In genomic region chr2:60375608-60376107, GRCm38 (mm10) we compare ENCODE assay signal across 22 mouse cellular contexts.
"Had no signal": no experiment of that assay in that cellular context is flagged by ENCODE, and none has a peak within 500 bp of the region (broad histone marks: within the 10 kb centered on the region; RNA-seq: fewer than 3 reads in every experiment).

No protein-coding gene starts in this region.

- H3K27ac ChIP-seq: limb, embryonic 12.5 days; limb, embryonic 15.5 days; liver, embryonic 12.5 days; liver, embryonic 15.5 days; lung, embryonic 15.5 days; midbrain, embryonic 10.5 days; midbrain, embryonic 13.5 days; neural tube, embryonic 13.5 days; stomach, postnatal 0 days had no signal

- H3K9me3 ChIP-seq: limb, embryonic 12.5 days; limb, embryonic 15.5 days; liver, embryonic 12.5 days; liver, embryonic 15.5 days; lung, embryonic 15.5 days; megakaryocyte, embryonic 14.5 days; midbrain, embryonic 10.5 days; midbrain, embryonic 13.5 days; neural tube, embryonic 13.5 days had no signal

- H3K4me1 ChIP-seq: limb, embryonic 12.5 days; limb, embryonic 15.5 days; liver, embryonic 12.5 days; liver, embryonic 15.5 days; lung, embryonic 15.5 days; megakaryocyte, embryonic 14.5 days; midbrain, embryonic 10.5 days; midbrain, embryonic 13.5 days; neural tube, embryonic 13.5 days had no signal

- DNase-seq: kidney, adult 8-10 months; kidney, postnatal 14 days; kidney, postnatal 4 days; left cerebral cortex, postnatal 4 days; lung, adult 18-20 months; lung, postnatal 10 days; retina, postnatal 1 day; right cerebral cortex, postnatal 25 days; thymus, adult 18-20 months; thymus, postnatal 36 days had no signal

- H3K36me3 ChIP-seq: limb, embryonic 15.5 days; liver, embryonic 12.5 days; liver, embryonic 15.5 days; lung, embryonic 15.5 days; midbrain, embryonic 13.5 days; neural tube, embryonic 13.5 days had no signal

- H3K4me3 ChIP-seq: limb, embryonic 12.5 days; limb, embryonic 15.5 days; liver, embryonic 12.5 days; liver, embryonic 15.5 days; lung, embryonic 15.5 days; megakaryocyte, embryonic 14.5 days; midbrain, embryonic 10.5 days; midbrain, embryonic 13.5 days; myocyte; neural tube, embryonic 13.5 days had no signal

- ATAC-seq: liver, embryonic 12.5 days; midbrain, embryonic 13.5 days; midbrain, embryonic 16.5 days had no signal

- H3K27me3 ChIP-seq: limb, embryonic 12.5 days; limb, embryonic 15.5 days; liver, embryonic 12.5 days; liver, embryonic 15.5 days; lung, embryonic 15.5 days; midbrain, embryonic 13.5 days; neural tube, embryonic 13.5 days had no signal

- H3K9ac ChIP-seq: limb, embryonic 12.5 days; limb, embryonic 15.5 days; liver, embryonic 12.5 days; liver, embryonic 15.5 days; lung, embryonic 15.5 days; midbrain, embryonic 13.5 days; neural tube, embryonic 13.5 days had no signal

- H3K4me2 ChIP-seq: limb, embryonic 12.5 days; limb, embryonic 15.5 days; liver, embryonic 12.5 days; liver, embryonic 15.5 days; lung, embryonic 15.5 days; midbrain, embryonic 13.5 days; neural tube, embryonic 13.5 days had no signal
